Mouse (Mus musculus) olfactory bulb, adult 2 months (tissue): ENCODE data around the gene Inca1.

ENCODE experiments used
- CTCF ChIP-seq: fragments of 200-500 bp; IDR thresholded peaks from 2 replicates; pipeline ENCODE4 v1.5.1; 2012; ENCODE audit warnings: low read depth, mild to moderate bottlenecking, low read length, moderate library complexity; ENCODE audit not compliant: insufficient read depth
- POLR2A ChIP-seq: fragments of 200-500 bp; IDR thresholded peaks from 2 replicates; pipeline ENCODE4 v1.6.1; 2012; ENCODE audit warnings: mild to moderate bottlenecking, low read depth, low read length, moderate library complexity; ENCODE audit not compliant: insufficient read depth

DNA sequence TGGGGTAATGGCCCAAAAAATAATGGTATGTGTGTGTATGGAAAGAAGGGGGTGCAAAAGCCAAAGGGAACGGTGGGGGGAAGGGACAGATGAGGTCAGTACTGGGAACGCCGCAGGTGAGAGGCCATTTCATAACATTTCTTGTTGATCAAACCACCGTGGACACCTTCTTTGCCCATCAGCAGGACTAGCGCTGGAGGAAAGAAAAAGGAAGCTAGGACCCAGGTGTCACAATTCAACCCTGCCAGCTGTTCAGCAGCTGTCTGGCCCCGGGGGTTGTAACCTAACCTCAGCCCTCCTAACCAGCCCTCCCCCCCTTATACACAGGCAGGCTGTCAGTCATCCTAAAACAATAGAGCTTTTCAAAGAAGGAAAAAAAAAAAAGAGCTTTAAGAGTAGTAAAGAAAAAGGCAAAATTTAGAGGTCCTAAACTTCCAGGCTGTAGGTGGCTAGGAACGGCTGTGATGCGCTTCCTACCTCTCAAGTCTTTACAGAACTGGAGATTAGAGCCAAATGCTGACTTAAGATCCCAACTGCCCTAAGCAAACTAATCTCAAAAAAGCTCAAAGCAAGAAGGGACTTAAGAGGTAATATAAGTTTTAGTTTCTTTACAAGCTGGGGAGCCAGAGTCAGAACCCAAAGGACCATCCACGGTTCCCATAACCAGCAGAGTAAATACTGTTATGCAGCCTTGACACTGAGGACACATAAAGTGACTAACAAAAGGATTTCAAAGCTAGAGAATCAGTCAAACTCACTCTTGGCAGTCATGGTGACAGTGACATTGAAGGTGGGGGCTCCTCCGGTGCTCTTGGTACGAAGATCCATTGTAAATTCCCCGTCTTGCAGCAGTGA lies 47.7 kb downstream of the Inca1 start:
- TF ChIP-seq CTCF (no peak), POLR2A (no peak)
